Mouse (Mus musculus) E14TG2a.4 (cell line): ENCODE measurements at regions not wholly inside any gene's neighbourhood (a gene's known extent, or its start where the extent isn't known, plus 50 kb on each side); places are given as distances from the start of the nearest gene placed in this dataset.

Experiments used
- H3K27me3 ChIP-seq: 2 replicates; pipeline ENCODE4 v1.6.1; 2014; ENCODE audit warnings: low read length, control low read depth; ENCODE audit not compliant: insufficient read depth
- H3K36me3 ChIP-seq: 2 replicates; pipeline ENCODE4 v1.6.1; 2014; ENCODE audit warnings: low read length, control low read depth; ENCODE audit not compliant: insufficient read depth
- H3K4me1 ChIP-seq: replicated peaks from 2 replicates; pipeline ENCODE4 v1.6.1; 2014; ENCODE audit warnings: low read depth, low read length, control low read depth
- H3K4me3 ChIP-seq: replicated peaks from 2 replicates; pipeline ENCODE4 v1.5.1; 2014; ENCODE audit warnings: mild to moderate bottlenecking, low read length
- H3K9me3 ChIP-seq: 2 replicates; pipeline ENCODE4 v1.6.1; 2014; ENCODE audit warnings: low read length, control low read depth
- CTCF ChIP-seq: conservative IDR thresholded peaks from 2 replicates; pipeline ENCODE4 v1.5.1; 2014; ENCODE audit warnings: low read length
- NANOG ChIP-seq: IDR thresholded peaks from 2 replicates; pipeline ENCODE4 v1.6.1; 2014; ENCODE audit warnings: borderline replicate concordance, low read length, mixed read lengths
- POU5F1 ChIP-seq: IDR thresholded peaks from 2 replicates; pipeline ENCODE4 v1.6.1; 2014; ENCODE audit warnings: low read length, borderline replicate concordance

GRCm38 (mm10) chr7:130106961-130107360 is 413.2 kb downstream of the Ate1 start:
- no peaks in the 10 kb centered on the region for H3K36me3 ChIP-seq
- peaks cover 4% of the 10 kb centered on the region; the same call in 1 of the 2 replicates for H3K9me3 ChIP-seq
- H3K27me3 ChIP-seq: peaks cover 37% of the 10 kb centered on the region
- H3K4me3 ChIP-seq: no peak overlapping the region
- TF ChIP-seq POU5F1 (no peak), NANOG (no peak), CTCF (no peak)
- H3K4me1 ChIP-seq: no peaks in the 10 kb centered on the region

GRCm38 (mm10) chr7:130108362-130108761 is 411.8 kb downstream of the Ate1 start:
- peaks cover 30% of the 10 kb centered on the region for H3K27me3 ChIP-seq
- H3K4me1 ChIP-seq: no peaks in the 10 kb centered on the region
- H3K9me3 ChIP-seq: peaks cover 4% of the 10 kb centered on the region; the same call in 1 of the 2 replicates
- no peaks in the 10 kb centered on the region for H3K36me3 ChIP-seq
- peak overlapping the region; percentile 32; the same call in 1 of the 2 replicates for H3K4me3 ChIP-seq
- no peak for TF ChIP-seq POU5F1
- TF ChIP-seq CTCF: no peak
- TF ChIP-seq NANOG: no peak
